Comparison of ENCODE assay signal across 18 mouse cellular contexts in the genomic region with DNA sequence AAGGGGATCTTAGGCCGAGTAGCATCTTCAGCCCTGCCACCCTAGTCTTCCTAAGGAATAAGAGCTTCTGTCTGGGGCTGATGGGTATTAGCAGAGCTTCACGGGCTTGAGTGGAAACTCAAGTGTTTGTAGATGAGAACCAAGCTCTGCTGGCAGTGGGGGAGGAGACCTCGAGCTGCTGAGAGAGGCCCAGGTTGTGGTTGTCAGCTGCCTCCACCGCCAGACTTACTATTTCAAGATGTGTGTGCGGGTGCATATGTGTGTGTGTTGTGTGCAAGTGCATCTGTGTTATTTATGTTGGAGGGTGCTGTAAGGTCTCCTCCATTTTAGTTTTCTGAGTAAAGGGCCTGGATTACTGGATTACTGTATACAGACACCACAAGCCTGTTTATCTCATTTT.
"Had no signal": no experiment of that assay in that cellular context is flagged by ENCODE, and none has a peak within 500 bp of the region (broad histone marks: within the 10 kb centered on the region; RNA-seq: fewer than 3 reads in every experiment).

No protein-coding gene starts in this region.

- H3K36me3 ChIP-seq: limb, embryonic 15.5 days; liver, embryonic 12.5 days; midbrain, embryonic 10.5 days; neural tube, embryonic 12.5 days had no signal

- H3K9ac ChIP-seq: limb, embryonic 15.5 days; liver, embryonic 12.5 days; lung, embryonic 14.5 days; neural tube, embryonic 12.5 days had no signal

- H3K4me2 ChIP-seq: limb, embryonic 15.5 days; liver, embryonic 12.5 days; lung, embryonic 14.5 days; neural tube, embryonic 12.5 days had no signal

- H3K4me3 ChIP-seq: limb, embryonic 15.5 days; liver, embryonic 12.5 days; midbrain, embryonic 10.5 days; myocyte; neural tube, embryonic 12.5 days had no signal

- H3K9me3 ChIP-seq: limb, embryonic 15.5 days; liver, embryonic 12.5 days; midbrain, embryonic 10.5 days; neural tube, embryonic 12.5 days had no signal

- ATAC-seq: intestine, postnatal 0 days; liver, embryonic 12.5 days had no signal

- H3K27ac ChIP-seq: kidney, postnatal 0 days; limb, embryonic 15.5 days; liver, embryonic 12.5 days; midbrain, embryonic 10.5 days; neural tube, embryonic 12.5 days had no signal

- H3K27me3 ChIP-seq: limb, embryonic 15.5 days; neural tube, embryonic 12.5 days had no signal

- DNase-seq: kidney, adult 9 months; kidney, postnatal 36 days; layer of hippocampus, adult 9-11 months; layer of hippocampus, postnatal 36 days; left cerebral cortex, postnatal 4 days; lung, embryonic 14.5 days; lung, postnatal 10 days; lung, postnatal 4 days; midbrain, embryonic 14.5 days; spleen, adult 18-20 months; thymus, adult 2 months had no signal

- H3K4me1 ChIP-seq: liver, embryonic 12.5 days had no signal
